Mouse (Mus musculus) lung, postnatal 0 days (tissue): ENCODE data around the gene Pitpnc1. TPM values are rescaled to one million over a fixed set of nuclear protein-coding genes. Genes with fewer than 3 reads are reported as not detected.
A peak's percentile ranks its signal among the peaks of the same experiment; 100 is the strongest.

ENCODE experiments used
- ATAC-seq: fragments of 200-750 bp; cut with Nextera tagmentation; 2 replicates; pipeline ENCODE4 v1.8.0; 2017; ENCODE audit warnings: moderate library complexity
- DNase-seq: peaks from one replicate; pipeline ENCODE4 v3.0.0-alpha.2; 2016; ENCODE audit warnings: low spot score
- H3K27ac ChIP-seq: fragments of 300-500 bp; sonication (generic); 2 replicates; pipeline ENCODE4 v1.5.1; 2014; ENCODE audit warnings: antibody characterized with exemption, mild to moderate bottlenecking, low read length, mixed read lengths
- H3K27me3 ChIP-seq: fragments of 300-500 bp; sonication (generic); replicated peaks from 2 replicates; pipeline ENCODE4 v1.6.1; 2014; ENCODE audit warnings: low read length, mixed read lengths; ENCODE audit not compliant: insufficient read depth
- H3K36me3 ChIP-seq: fragments of 300-500 bp; sonication (generic); 2 replicates; pipeline ENCODE4 v1.6.1; 2014; ENCODE audit warnings: low read length, mixed read lengths; ENCODE audit not compliant: insufficient read depth
- H3K4me1 ChIP-seq: fragments of 300-500 bp; sonication (generic); 2 replicates; pipeline ENCODE4 v1.6.1; 2014; ENCODE audit warnings: antibody characterized with exemption, low read depth, low read length, mixed read lengths; ENCODE audit not compliant: insufficient read depth
- H3K4me2 ChIP-seq: fragments of 300-500 bp; sonication (generic); replicated peaks from 2 replicates; pipeline ENCODE4 v1.6.1; 2014; ENCODE audit warnings: low read depth, mild to moderate bottlenecking, low read length, moderate library complexity, mixed read lengths
- H3K4me3 ChIP-seq: fragments of 300-500 bp; sonication (generic); 2 replicates; pipeline ENCODE4 v1.5.1; 2014; ENCODE audit warnings: low read depth, low read length
- H3K9ac ChIP-seq: fragments of 300-500 bp; sonication (generic); replicated peaks from 2 replicates; pipeline ENCODE4 v1.6.1; 2014; ENCODE audit warnings: low read depth, mild to moderate bottlenecking
- H3K9me3 ChIP-seq: fragments of 300-500 bp; sonication (generic); 2 replicates; pipeline ENCODE4 v1.6.1; 2016; ENCODE audit warnings: low read length, mixed read lengths
- CTCF ChIP-seq: IDR thresholded peaks from 2 replicates; pipeline ENCODE4 v1.5.1; 2016; ENCODE audit warnings: antibody characterized with exemption, mild to moderate bottlenecking
- EP300 ChIP-seq: IDR thresholded peaks from 2 replicates; pipeline ENCODE4 v1.6.1; 2016; ENCODE audit warnings: antibody characterized with exemption, mild to moderate bottlenecking, control low read depth
- WGBS: fragments of 180-500 bp; shearing (Covaris S2); extraction: QIAGEN DNeasy Blood & Tissue Kit; methylation state at CpG from one replicate; pipeline ENCODE4 v1.1.7; 2014; 5-methylcytosine and 5-hydroxymethylcytosine counted together
- polyA plus RNA-seq: library from polyadenylated mRNA; unstranded; fragments of >200 nt; fragmentation: Nextera tagmentation; extraction: Ambion mirVana; gene quantifications from 2 replicates; pipeline ENCODE4 v1.2.1, GENCODE M21; 2015

Gene Pitpnc1
- polyA plus RNA-seq, 1 experiment from 2014 or later = 16.3 TPM

GRCm38 (mm10) chr11:107437723-107438122 lies 32.8 kb downstream of the Pitpnc1 start:
- ATAC-seq = peak; percentile 55
- Histone ChIP-seq H3K9me3 (no peaks in the 10 kb centered on the region), H3K27ac (no peak overlapping the region), H3K4me1 (no peaks in the 10 kb centered on the region), H3K27me3 (no peaks in the 10 kb centered on the region), H3K9ac (no peak overlapping the region), H3K4me2 (no peak overlapping the region), H3K36me3 (no peaks in the 10 kb centered on the region), H3K4me3 (no peak overlapping the region)
- WGBS = 34% methylated on average over 4 of the region's 4 CpGs
- DNase-seq = peak; percentile 54
- TF ChIP-seq EP300 = no peak

GRCm38 (mm10) chr11:107435776-107436449 lies 34.6 kb downstream of the Pitpnc1 start:
- Histone ChIP-seq H3K27me3 (no peaks in the 10 kb centered on the region), H3K27ac (no peak overlapping the region), H3K4me3 (no peak overlapping the region), H3K4me1 (no peaks in the 10 kb centered on the region), H3K9me3 (no peaks in the 10 kb centered on the region), H3K36me3 (no peaks in the 10 kb centered on the region), H3K4me2 (no peak overlapping the region), H3K9ac (no peak overlapping the region)
- no peak for TF ChIP-seq CTCF
- TF ChIP-seq EP300 = no peak
- ATAC-seq = peak; percentile 55
- 70% methylated on average over 6 of the region's 6 CpGs for WGBS
- no peak for DNase-seq

DNA sequence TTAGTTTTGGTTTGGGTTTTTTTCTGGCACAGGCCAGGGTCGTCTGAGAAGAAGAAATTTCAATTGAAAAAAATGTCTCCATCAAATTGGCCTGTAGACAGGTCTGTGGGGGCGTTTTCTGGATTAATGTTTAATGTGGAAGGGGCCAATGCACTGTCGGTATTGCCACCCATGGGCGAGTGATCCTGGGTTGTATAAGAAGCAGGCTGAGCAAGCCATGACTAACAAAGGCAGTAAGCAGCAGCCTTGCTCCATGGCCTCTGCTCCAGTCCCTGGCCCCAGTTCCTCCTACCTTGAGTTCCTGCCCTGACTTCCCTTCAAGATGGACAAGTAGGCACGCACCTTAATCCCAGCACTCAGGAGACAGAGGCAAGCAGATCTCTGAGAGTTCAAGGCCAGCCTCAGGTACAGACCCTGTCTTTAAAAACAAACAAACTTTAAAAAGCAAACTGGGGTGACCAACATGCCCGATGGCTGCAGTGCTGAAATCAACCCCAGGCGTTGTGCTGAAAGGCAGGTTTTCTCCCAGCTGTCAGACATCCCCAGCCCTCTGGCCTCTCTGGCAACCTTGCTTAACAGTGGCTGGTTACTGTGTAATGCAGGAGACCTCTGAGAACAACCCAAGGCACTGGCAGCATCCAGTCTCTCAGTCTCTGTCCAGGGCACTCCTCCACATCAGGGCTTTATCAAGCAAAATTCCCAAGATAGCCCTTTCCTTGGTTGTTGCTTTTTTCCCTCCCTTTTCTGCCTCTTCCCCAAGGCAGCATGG lies 39.1 kb downstream of the Pitpnc1 start:
- DNase-seq (no peak), ATAC-seq (no peak)
- Histone ChIP-seq H3K4me2 (no peak overlapping the region), H3K4me3 (no peak overlapping the region), H3K9me3 (no peaks in the 10 kb centered on the region), H3K27me3 (no peaks in the 10 kb centered on the region), H3K4me1 (no peaks in the 10 kb centered on the region), H3K36me3 (no peaks in the 10 kb centered on the region), H3K9ac (no peak overlapping the region), H3K27ac (no peak overlapping the region)
- 76% methylated on average over 7 of the region's 7 CpGs for WGBS
- TF ChIP-seq CTCF = no peak
- no peak for TF ChIP-seq EP300

- 73% methylated on average over 10 of the region's 10 CpGs for whole genome bisulfite sequencing
- peak; percentile 37; the same call in 1 of the 2 replicates for TF ChIP-seq EP300
- TF ChIP-seq CTCF = no peak
- peak; percentile 26; the same call in 1 of the 2 replicates for ATAC-seq
Measured at GRCm38 (mm10) chr11:107428011-107428410, 42.5 kb downstream of the Pitpnc1 start.

GRCm38 (mm10) chr11:107424176-107424575 lies 46.3 kb downstream of the Pitpnc1 start:
- no peak for ATAC-seq
- Histone ChIP-seq H3K36me3 (no peaks in the 10 kb centered on the region), H3K27me3 (no peaks in the 10 kb centered on the region), H3K9ac (no peak overlapping the region), H3K9me3 (no peaks in the 10 kb centered on the region), H3K4me1 (no peaks in the 10 kb centered on the region), H3K4me3 (no peak overlapping the region), H3K4me2 (no peak overlapping the region), H3K27ac (no peak overlapping the region)
- DNase-seq = no peak
- TF ChIP-seq EP300 (no peak), CTCF (no peak)
- WGBS = 81% methylated on average over 12 of the region's 12 CpGs

More at GRCm38 (mm10) chr11:107428011-107428410, 42.5 kb downstream of the Pitpnc1 start:
- Histone ChIP-seq H3K4me3 (no peak overlapping the region), H3K36me3 (no peaks in the 10 kb centered on the region), H3K9ac (no peak overlapping the region), H3K27ac (no peak overlapping the region), H3K27me3 (no peaks in the 10 kb centered on the region), H3K4me1 (no peaks in the 10 kb centered on the region), H3K4me2 (no peak overlapping the region), H3K9me3 (no peaks in the 10 kb centered on the region)
- peak; percentile 41 for DNase-seq

GRCm38 (mm10) chr11:107422356-107422754 lies 48.1 kb downstream of the Pitpnc1 start:
- H3K9ac ChIP-seq = no peak overlapping the region
- no peaks in the 10 kb centered on the region for H3K36me3 ChIP-seq
- H3K9me3 ChIP-seq = no peaks in the 10 kb centered on the region
- no peak for TF ChIP-seq CTCF
- no peak for TF ChIP-seq EP300
- no peak overlapping the region for H3K4me2 ChIP-seq
- DNase-seq (no peak), ATAC-seq (no peak)
- H3K4me1 ChIP-seq = no peaks in the 10 kb centered on the region
- H3K4me3 ChIP-seq = no peak overlapping the region
- WGBS = 42% methylated on average over 5 of the region's 5 CpGs
- H3K27me3 ChIP-seq = no peaks in the 10 kb centered on the region
- no peak overlapping the region for H3K27ac ChIP-seq
